Mouse (Mus musculus) myocyte (in vitro differentiated cells): Measurements from ENCODE around the gene Zswim5. TPM values are rescaled to one million over a fixed set of nuclear protein-coding genes. Genes with fewer than 3 reads are reported as not detected.

Experiments
- H3K27me3 ChIP-seq: one replicate; pipeline ENCODE4 v1.6.1; 2011; ENCODE audit not compliant: control insufficient read depth, insufficient read depth, insufficient read length
- H3K36me3 ChIP-seq: one replicate; pipeline ENCODE4 v1.6.1; 2011; ENCODE audit not compliant: control insufficient read depth, insufficient read depth
- H3K4me2 ChIP-seq: one replicate; pipeline ENCODE4 v1.6.1; 2011; ENCODE audit warnings: low read depth, control low read depth
- H3K4me3 ChIP-seq: one replicate; pipeline ENCODE4 v1.5.1; 2011; ENCODE audit warnings: mild to moderate bottlenecking, control low read depth, moderate library complexity
- H3K79me2 ChIP-seq: one replicate; pipeline ENCODE4 v1.6.1; 2011; ENCODE audit not compliant: control insufficient read depth, insufficient read depth
- H3ac ChIP-seq: one replicate; pipeline ENCODE4 v1.6.1; 2011; ENCODE audit not compliant: control insufficient read depth, insufficient read length
- CEBPB ChIP-seq: IDR thresholded peaks from 2 replicates; pipeline ENCODE4 v1.6.1; 2011; ENCODE audit warnings: mild to moderate bottlenecking, moderate library complexity; ENCODE audit not compliant: poor library complexity, insufficient read depth, severe bottlenecking
- E2F4 ChIP-seq: IDR thresholded peaks from one replicate; pipeline ENCODE4 v1.6.1; 2011; ENCODE audit warnings: mild to moderate bottlenecking, control low read depth, moderate library complexity; ENCODE audit not compliant: insufficient read depth
- MAX ChIP-seq: IDR thresholded peaks from one replicate; pipeline ENCODE4 v1.6.1; 2011; ENCODE audit warnings: low read depth, mild to moderate bottlenecking, control low read depth
- MYOD1 ChIP-seq, 3 experiments: IDR thresholded peaks; one replicate each; pipeline ENCODE4 v1.6.1; 2011; ENCODE audit warnings: control low read depth in 2 of 3, low read depth in 2 of 3, mild to moderate bottlenecking in 2 of 3, moderate library complexity in 1 of 3; ENCODE audit not compliant: insufficient read length in 2 of 3, control insufficient read depth in 1 of 3
- MYOG ChIP-seq, 3 experiments: IDR thresholded peaks; one replicate each; pipeline ENCODE4 v1.6.1; 2011; ENCODE audit warnings: control low read depth in 2 of 3, low read depth in 2 of 3, mild to moderate bottlenecking in 2 of 3; ENCODE audit not compliant: insufficient read length in 2 of 3, control insufficient read depth in 1 of 3, insufficient read depth in 1 of 3
- POLR2A ChIP-seq: IDR thresholded peaks from one replicate; pipeline ENCODE4 v1.6.1; 2011; ENCODE audit warnings: low read depth, mild to moderate bottlenecking, control low read depth, moderate library complexity; ENCODE audit not compliant: insufficient read length
- POLR2AphosphoS2 ChIP-seq: IDR thresholded peaks from one replicate; pipeline ENCODE4 v1.6.1; 2011; ENCODE audit warnings: low read depth, control low read depth; ENCODE audit not compliant: insufficient read length
- REST ChIP-seq: IDR thresholded peaks from one replicate; pipeline ENCODE4 v1.6.1; 2011; ENCODE audit warnings: mild to moderate bottlenecking, control low read depth, moderate library complexity; ENCODE audit not compliant: insufficient read depth, insufficient read length
- SRF ChIP-seq: IDR thresholded peaks from one replicate; pipeline ENCODE4 v1.6.1; 2011; ENCODE audit warnings: low read depth; ENCODE audit not compliant: control insufficient read depth, insufficient read length
- TCF12 ChIP-seq: IDR thresholded peaks from one replicate; pipeline ENCODE4 v1.6.1; 2011; ENCODE audit warnings: mild to moderate bottlenecking, control low read depth; ENCODE audit not compliant: poor library complexity, insufficient read depth, severe bottlenecking
- TCF3 ChIP-seq: IDR thresholded peaks from one replicate; pipeline ENCODE4 v1.6.1; 2011; ENCODE audit warnings: low read depth, control low read depth; ENCODE audit not compliant: insufficient read length
- USF1 ChIP-seq: IDR thresholded peaks from one replicate; pipeline ENCODE4 v1.6.1; 2011; ENCODE audit warnings: low read depth, mild to moderate bottlenecking, control low read depth, moderate library complexity
- polyA plus RNA-seq: library from polyadenylated mRNA; unstranded; fragments of >200 nt; fragmentation: generic; extraction: Trizol; gene quantifications from one replicate; pipeline ENCODE4 v1.2.1, GENCODE M21; 2012; ENCODE audit warnings: missing spikeins

The Zswim5 gene
- polyA plus RNA-seq, 1 experiment = not detected

- Histone ChIP-seq H3K4me3 (no peak overlapping the region), H3K27me3 (no peaks in the 10 kb centered on the region), H3K36me3 (peaks cover 5% of the 10 kb centered on the region), H3ac (no peak overlapping the region), H3K4me2 (no peak overlapping the region), H3K79me2 (no peaks in the 10 kb centered on the region)
- TF ChIP-seq MYOD1 (IDR thresholded peaks at IDR 0.05; ENCODE audit: control insufficient read depth in 1 of 3, insufficient read length in 2 of 3, low read depth in 2 of 3) (no peak), POLR2A (no peak)
These were observed 124.8 kb downstream of the Zswim5 start for GRCm38 (mm10) chr4:117001957-117002356.

DNA sequence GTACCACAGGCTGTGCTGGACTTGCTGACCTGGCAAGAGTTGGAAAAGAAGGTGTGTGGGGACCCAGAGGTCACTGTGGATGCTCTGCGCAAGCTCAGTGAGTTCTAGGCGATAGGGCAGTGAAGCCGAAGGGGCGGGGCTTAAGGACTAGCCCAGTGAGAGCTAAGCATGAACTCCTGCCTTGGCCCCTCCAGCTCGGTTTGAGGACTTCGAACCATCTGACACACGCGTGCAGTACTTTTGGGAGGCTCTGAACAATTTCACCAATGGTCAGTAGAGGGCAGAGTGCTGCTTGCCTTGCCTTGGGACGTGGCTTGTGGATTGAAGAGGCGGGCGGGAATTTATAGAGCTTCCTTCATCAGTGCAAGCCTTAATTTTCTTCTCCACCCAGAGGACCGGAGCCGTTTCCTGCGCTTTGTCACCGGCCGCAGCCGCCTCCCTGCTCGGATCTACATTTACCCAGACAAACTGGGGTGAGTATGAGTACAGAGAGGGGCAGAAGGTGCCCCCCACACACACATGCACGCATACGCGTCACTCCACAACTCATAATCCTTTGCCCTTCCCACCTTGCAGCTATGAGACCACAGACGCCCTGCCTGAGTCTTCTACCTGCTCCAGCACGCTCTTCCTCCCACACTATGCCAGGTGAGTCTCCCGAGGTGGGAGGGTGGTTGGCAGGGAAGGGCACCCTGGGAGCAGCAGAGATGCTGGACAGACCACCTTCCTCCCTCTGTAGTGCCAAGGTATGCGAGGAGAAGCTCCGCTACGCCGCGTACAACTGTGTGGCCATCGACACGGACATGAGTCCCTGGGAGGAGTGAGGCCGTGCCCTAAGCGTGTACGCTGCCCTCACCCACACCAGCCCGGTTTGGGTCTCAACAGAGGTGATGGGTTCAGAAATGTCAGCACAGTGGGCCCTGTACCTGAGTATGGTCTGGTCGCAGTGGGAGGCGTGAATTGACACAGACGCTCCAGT is 125.7 kb downstream of the Zswim5 start:
- no peaks in the 10 kb centered on the region for H3K79me2 ChIP-seq
- H3K4me3 ChIP-seq = no peak overlapping the region
- TF ChIP-seq USF1 (no peak), REST (no peak), CEBPB (no peak), MYOD1 (IDR thresholded peaks at IDR 0.05; ENCODE audit: control insufficient read depth in 1 of 3, insufficient read length in 2 of 3, low read depth in 2 of 3) (no peak), TCF12 (no peak)
- no peaks in the 10 kb centered on the region for H3K27me3 ChIP-seq
- H3K4me2 ChIP-seq = no peak overlapping the region
- H3K36me3 ChIP-seq = peaks cover 5% of the 10 kb centered on the region
- no peak overlapping the region for H3ac ChIP-seq

- Histone ChIP-seq H3K36me3 (peaks cover 5% of the 10 kb centered on the region), H3K27me3 (no peaks in the 10 kb centered on the region), H3K79me2 (no peaks in the 10 kb centered on the region), H3ac (no peak overlapping the region), H3K4me2 (no peak overlapping the region), H3K4me3 (no peak overlapping the region)
- TF ChIP-seq MAX (no peak), POLR2AphosphoS2 (no peak), USF1 (no peak), MYOD1 (IDR thresholded peaks at IDR 0.05; ENCODE audit: control insufficient read depth in 1 of 3, insufficient read length in 2 of 3, low read depth in 2 of 3) (no peak), TCF3 (no peak), REST (no peak), CEBPB (no peak), TCF12 (no peak), SRF (no peak), MYOG (IDR thresholded peaks at IDR 0.05; ENCODE audit: control insufficient read depth in 1 of 3, insufficient read depth in 1 of 3, insufficient read length in 2 of 3, low read depth in 2 of 3) (no peak), POLR2A (no peak), E2F4 (no peak)
These were observed 127.5 kb downstream of the Zswim5 start for GRCm38 (mm10) chr4:117004649-117005048.

- no peaks in the 10 kb centered on the region for H3K79me2 ChIP-seq
- no peak overlapping the region for H3ac ChIP-seq
- TF ChIP-seq CEBPB (no peak), TCF12 (no peak), POLR2A (no peak), REST (no peak), MAX (no peak), E2F4 (no peak), SRF (no peak), POLR2AphosphoS2 (no peak), USF1 (no peak), TCF3 (no peak), MYOG (IDR thresholded peaks at IDR 0.05; ENCODE audit: control insufficient read depth in 1 of 3, insufficient read depth in 1 of 3, insufficient read length in 2 of 3, low read depth in 2 of 3) (no peak), MYOD1 (IDR thresholded peaks at IDR 0.05; ENCODE audit: control insufficient read depth in 1 of 3, insufficient read length in 2 of 3, low read depth in 2 of 3) (no peak)
- H3K4me3 ChIP-seq = no peak overlapping the region
- H3K36me3 ChIP-seq = peaks cover 5% of the 10 kb centered on the region
- no peaks in the 10 kb centered on the region for H3K27me3 ChIP-seq
- H3K4me2 ChIP-seq = no peak overlapping the region
These were observed 128.6 kb downstream of the Zswim5 start for GRCm38 (mm10) chr4:117005611-117006400.

DNA sequence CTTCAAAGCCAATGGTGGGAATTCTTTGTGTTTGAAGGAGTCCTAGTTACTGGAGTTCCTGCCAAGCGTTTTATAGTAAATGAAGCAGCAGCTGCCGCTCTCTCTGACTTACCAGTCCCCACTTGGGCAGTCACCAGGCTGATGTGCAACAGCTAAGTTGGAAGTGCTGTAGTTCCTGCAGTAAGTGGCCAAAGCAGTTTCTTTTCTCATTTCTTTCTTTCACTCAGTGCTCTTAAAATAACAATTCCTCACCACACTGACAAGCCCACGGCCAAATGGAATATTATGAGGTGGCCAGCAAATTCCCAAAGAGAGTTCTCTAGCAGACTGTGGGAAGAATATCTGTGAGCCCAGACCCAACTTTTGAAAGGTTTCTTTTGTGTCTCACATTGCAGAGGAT is 129.9 kb downstream of the Zswim5 start:
- TF ChIP-seq CEBPB (no peak), REST (no peak), TCF3 (no peak), MYOG (IDR thresholded peaks at IDR 0.05; ENCODE audit: control insufficient read depth in 1 of 3, insufficient read depth in 1 of 3, insufficient read length in 2 of 3, low read depth in 2 of 3) (no peak), SRF (no peak), POLR2A (no peak), MAX (no peak), USF1 (no peak), MYOD1 (IDR thresholded peaks at IDR 0.05; ENCODE audit: control insufficient read depth in 1 of 3, insufficient read length in 2 of 3, low read depth in 2 of 3) (no peak), TCF12 (no peak), POLR2AphosphoS2 (no peak), E2F4 (no peak)
- Histone ChIP-seq H3K36me3 (peaks cover 5% of the 10 kb centered on the region), H3ac (no peak overlapping the region), H3K4me2 (no peak overlapping the region), H3K27me3 (no peaks in the 10 kb centered on the region), H3K79me2 (no peaks in the 10 kb centered on the region), H3K4me3 (no peak overlapping the region)
